Mouse (Mus musculus) liver, embryonic 11.5 days (tissue): ENCODE measurements around the gene Mrtfb. TPM values are rescaled to one million over a fixed set of nuclear protein-coding genes. Genes with fewer than 3 reads are reported as not detected.

Experiments used
- ATAC-seq: fragments of 200-750 bp; cut with Nextera tagmentation; replicated peaks from 2 replicates; pipeline ENCODE4 v1.8.0; 2017; ENCODE audit warnings: moderate number of reproducible peaks, mild to moderate bottlenecking, moderate TSS enrichment, moderate library complexity; ENCODE audit not compliant: low FRiP score
- DNase-seq: peaks from one replicate; pipeline ENCODE4 v3.0.0-alpha.2; 2017; ENCODE audit warnings: low spot score
- H3K27ac ChIP-seq: fragments of 300-500 bp; sonication (generic); 2 replicates; pipeline ENCODE4 v1.5.1; 2014; ENCODE audit warnings: mild to moderate bottlenecking, low read depth, low read length, control low read depth
- H3K27me3 ChIP-seq: fragments of 300-500 bp; sonication (generic); replicated peaks from 2 replicates; pipeline ENCODE4 v1.6.1; 2014; ENCODE audit warnings: low read length, mixed read lengths; ENCODE audit not compliant: control insufficient read depth, insufficient read depth
- H3K36me3 ChIP-seq: fragments of 300-500 bp; sonication (generic); 2 replicates; pipeline ENCODE4 v1.6.1; 2014; ENCODE audit warnings: mild to moderate bottlenecking, low read length, moderate library complexity, mixed read lengths; ENCODE audit not compliant: control insufficient read depth, insufficient read depth
- H3K4me1 ChIP-seq: fragments of 300-500 bp; sonication (generic); replicated peaks from 2 replicates; pipeline ENCODE4 v1.6.1; 2014; ENCODE audit warnings: low read length, mixed read lengths; ENCODE audit not compliant: control insufficient read depth, insufficient read depth
- H3K4me2 ChIP-seq: fragments of 300-500 bp; sonication (generic); 2 replicates; pipeline ENCODE4 v1.6.1; 2014; ENCODE audit warnings: mild to moderate bottlenecking, control low read depth, moderate library complexity
- H3K4me3 ChIP-seq: fragments of 300-500 bp; sonication (generic); 2 replicates; pipeline ENCODE4 v1.5.1; 2014; ENCODE audit warnings: low read depth, low read length, control low read depth
- H3K9ac ChIP-seq: fragments of 300-500 bp; sonication (generic); 2 replicates; pipeline ENCODE4 v1.6.1; 2014; ENCODE audit warnings: low read depth, low read length, control low read depth
- H3K9me3 ChIP-seq: fragments of 300-500 bp; sonication (generic); 2 replicates; pipeline ENCODE4 v1.6.1; 2016; ENCODE audit warnings: low read length, inconsistent platforms, mixed read lengths; ENCODE audit not compliant: control insufficient read depth
- WGBS: fragments of 180-500 bp; shearing (Covaris S2); extraction: QIAGEN DNeasy Blood & Tissue Kit; methylation state at CpG from one replicate; pipeline ENCODE4 v1.1.7; 2014; 5-methylcytosine and 5-hydroxymethylcytosine counted together
- polyA plus RNA-seq: library from polyadenylated mRNA; unstranded; fragments of >200 nt; fragmentation: Nextera tagmentation; extraction: Ambion mirVana; gene quantifications from 2 replicates; pipeline ENCODE4 v1.2.1, GENCODE M21; 2014

Gene Mrtfb
- polyA plus RNA-seq, 1 experiment from 2014 or later, result 14.8 TPM

DNA sequence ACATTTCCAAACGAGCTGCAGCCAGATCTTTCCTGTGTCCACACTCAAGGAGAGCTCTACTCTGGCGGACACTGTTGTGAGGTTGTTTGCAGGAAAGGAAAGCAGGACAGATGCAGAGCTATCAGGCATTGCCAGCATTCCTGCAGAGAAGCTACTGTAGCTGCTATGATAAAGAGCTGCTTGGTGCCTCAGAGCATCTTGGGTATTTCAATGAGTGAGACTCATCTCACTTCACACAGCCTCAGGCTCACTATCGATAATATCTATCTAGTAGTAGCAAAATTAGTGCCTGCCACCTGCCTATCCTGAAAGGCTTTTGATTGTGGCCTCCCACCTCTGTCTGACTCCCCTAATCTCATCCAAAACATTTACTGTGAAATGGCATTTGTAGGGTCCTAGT is 73.4 kb downstream of the Mrtfb start:
- ATAC-seq, result peak; percentile 85
- Histone ChIP-seq H3K27me3 (no peaks in the 10 kb centered on the region), H3K9ac (no peak overlapping the region), H3K9me3 (no peaks in the 10 kb centered on the region), H3K4me1 (peaks cover 9% of the 10 kb centered on the region), H3K36me3 (0 out of 2 replicates have a peak, but pooled peaks cover 2% of the 10 kb centered on the region), H3K4me2 (no peak overlapping the region), H3K4me3 (no peak overlapping the region), H3K27ac (0 out of 2 replicates have a peak overlapping the region, but pooled peaks have one; percentile 15)
- DNase-seq, result no peak
- WGBS, result 61% methylated on average over 3 of the region's 3 CpGs

GRCm38 (mm10) chr16:13330221-13330659 is 74.0 kb downstream of the Mrtfb start:
- WGBS, result 80% methylated on average over 6 of the region's 6 CpGs
- H3K27ac ChIP-seq, result peak overlapping the region; percentile 15; the same call in 1 of the 2 replicates

GRCm38 (mm10) chr16:13331898-13332297 is 75.6 kb downstream of the Mrtfb start:
- no peak overlapping the region for H3K4me2 ChIP-seq
- 0 out of 2 replicates have a peak, but pooled peaks cover 2% of the 10 kb centered on the region for H3K36me3 ChIP-seq
- WGBS, result 56% methylated on average over 3 of the region's 3 CpGs
- H3K27me3 ChIP-seq, result no peaks in the 10 kb centered on the region
- H3K27ac ChIP-seq, result no peak overlapping the region
- peaks cover 9% of the 10 kb centered on the region for H3K4me1 ChIP-seq
- H3K9ac ChIP-seq, result no peak overlapping the region
- no peak for DNase-seq
- H3K4me3 ChIP-seq, result no peak overlapping the region
- H3K9me3 ChIP-seq, result no peaks in the 10 kb centered on the region
- ATAC-seq, result no peak

More at GRCm38 (mm10) chr16:13330221-13330659, 74.0 kb downstream of the Mrtfb start:
- 0 out of 2 replicates have a peak, but pooled peaks cover 2% of the 10 kb centered on the region for H3K36me3 ChIP-seq
- no peak; the same call in 1 of the 2 replicates for ATAC-seq
- no peak overlapping the region for H3K9ac ChIP-seq
- no peak for DNase-seq
- H3K9me3 ChIP-seq, result no peaks in the 10 kb centered on the region
- no peak overlapping the region for H3K4me3 ChIP-seq
- H3K4me1 ChIP-seq, result peaks cover 9% of the 10 kb centered on the region
- H3K4me2 ChIP-seq, result no peak overlapping the region
- no peaks in the 10 kb centered on the region for H3K27me3 ChIP-seq

GRCm38 (mm10) chr16:13332536-13332935 is 76.3 kb downstream of the Mrtfb start:
- ATAC-seq, result no peak
- Histone ChIP-seq H3K4me2 (no peak overlapping the region), H3K27me3 (no peaks in the 10 kb centered on the region), H3K9me3 (no peaks in the 10 kb centered on the region), H3K4me3 (no peak overlapping the region), H3K27ac (no peak overlapping the region), H3K36me3 (0 out of 2 replicates have a peak, but pooled peaks cover 2% of the 10 kb centered on the region), H3K9ac (no peak overlapping the region), H3K4me1 (peaks cover 9% of the 10 kb centered on the region)
- WGBS, result 76% methylated on average over 2 of the region's 2 CpGs
- DNase-seq, result no peak

GRCm38 (mm10) chr16:13333781-13334341 is 77.6 kb downstream of the Mrtfb start:
- H3K4me1 ChIP-seq, result peaks cover 9% of the 10 kb centered on the region
- 80% methylated on average over 5 of the region's 5 CpGs for WGBS
- H3K9ac ChIP-seq, result no peak overlapping the region
- no peak for DNase-seq
- no peak overlapping the region for H3K4me2 ChIP-seq
- H3K36me3 ChIP-seq, result no peaks in the 10 kb centered on the region
- H3K27me3 ChIP-seq, result no peaks in the 10 kb centered on the region
- H3K9me3 ChIP-seq, result no peaks in the 10 kb centered on the region
- no peak for ATAC-seq
- no peak overlapping the region for H3K27ac ChIP-seq
- H3K4me3 ChIP-seq, result no peak overlapping the region

DNA sequence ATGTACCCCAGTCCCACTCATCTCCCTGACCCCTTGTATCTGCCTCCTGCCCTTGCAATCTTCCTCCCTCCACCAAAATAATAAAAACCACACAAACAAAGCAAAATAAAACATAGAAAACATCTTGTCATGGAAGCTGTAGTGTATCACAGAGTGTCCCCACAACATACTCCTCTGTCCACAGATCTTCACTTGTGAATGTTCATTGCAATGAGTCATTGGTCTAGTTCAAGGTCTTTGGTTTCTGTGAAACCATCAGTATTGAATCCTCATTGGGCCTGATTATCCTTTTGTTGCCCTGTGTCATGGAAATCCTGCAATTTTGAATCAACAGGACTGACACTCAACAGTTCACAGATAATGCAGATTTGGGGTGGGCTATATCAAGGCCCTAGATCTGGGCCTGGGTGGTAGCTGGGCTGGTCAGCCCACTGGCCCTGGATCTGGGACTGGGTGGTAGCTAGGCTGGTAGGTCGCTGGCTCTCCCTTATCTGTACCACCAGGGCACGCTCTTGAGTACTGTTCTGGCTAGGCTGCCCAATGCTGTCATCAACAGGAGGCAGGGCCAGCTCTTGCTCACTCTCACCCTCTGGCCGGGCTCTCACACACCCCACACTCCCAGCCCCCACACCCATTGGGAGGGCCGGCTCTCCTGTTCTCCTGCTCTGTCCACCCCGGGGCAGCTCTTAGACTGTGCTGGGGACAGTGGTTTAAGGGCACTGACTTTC is 80.4 kb downstream of the Mrtfb start:
- Histone ChIP-seq H3K27me3 (no peaks in the 10 kb centered on the region), H3K4me2 (no peak overlapping the region), H3K9me3 (no peaks in the 10 kb centered on the region), H3K4me1 (no peaks in the 10 kb centered on the region; the same call in 1 of the 2 replicates), H3K9ac (no peak overlapping the region), H3K27ac (no peak overlapping the region), H3K4me3 (no peak overlapping the region), H3K36me3 (no peaks in the 10 kb centered on the region)
- DNase-seq (no peak), ATAC-seq (no peak; the same call in 1 of the 2 replicates)
- 72% methylated on average over 5 of the region's 5 CpGs for WGBS

- no peak overlapping the region for H3K4me3 ChIP-seq
- H3K4me1 ChIP-seq, result no peaks in the 10 kb centered on the region; the same call in 1 of the 2 replicates
- ATAC-seq (no peak), DNase-seq (no peak)
- 72% methylated on average over 4 of the region's 4 CpGs for WGBS
- no peak overlapping the region for H3K27ac ChIP-seq
- H3K9ac ChIP-seq, result no peak overlapping the region
- no peaks in the 10 kb centered on the region for H3K27me3 ChIP-seq
- no peaks in the 10 kb centered on the region for H3K36me3 ChIP-seq
- no peak overlapping the region for H3K4me2 ChIP-seq
- no peaks in the 10 kb centered on the region for H3K9me3 ChIP-seq
Observed at GRCm38 (mm10) chr16:13338094-13338493, 81.8 kb downstream of the Mrtfb start.

GRCm38 (mm10) chr16:13339433-13339832 is 83.2 kb downstream of the Mrtfb start:
- 85% methylated on average over 6 of the region's 6 CpGs for WGBS
- H3K4me2 ChIP-seq, result no peak overlapping the region
- no peaks in the 10 kb centered on the region for H3K36me3 ChIP-seq
- DNase-seq (no peak), ATAC-seq (no peak)
- H3K4me3 ChIP-seq, result no peak overlapping the region
- H3K27ac ChIP-seq, result no peak overlapping the region
- no peak overlapping the region for H3K9ac ChIP-seq
- H3K4me1 ChIP-seq, result no peaks in the 10 kb centered on the region
- H3K9me3 ChIP-seq, result no peaks in the 10 kb centered on the region
- no peaks in the 10 kb centered on the region for H3K27me3 ChIP-seq
